Mouse (Mus musculus) CH12.LX (cell line): Measurements from ENCODE around the gene Lef1. TPM values are rescaled to one million over a fixed set of nuclear protein-coding genes. Genes with fewer than 3 reads are reported as not detected.

Experiments used
- DNase-seq: peaks from one replicate; pipeline ENCODE4 v3.0.0-alpha.2; 2013; ENCODE audit errors: extremely low read depth
- H3K27ac ChIP-seq: 2 replicates; pipeline ENCODE4 v1.5.1; 2012; ENCODE audit warnings: low read depth, mild to moderate bottlenecking, control low read depth, moderate library complexity; ENCODE audit not compliant: insufficient read depth
- H3K27me3 ChIP-seq: replicated peaks from 2 replicates; pipeline ENCODE3; 2012; ENCODE audit warnings: inconsistent platforms
- H3K36me3 ChIP-seq, 2 experiments: replicated peaks in 1 of 2; 2 replicates each; pipeline versions ENCODE3 to v1.6.1; 2012; ENCODE audit warnings: inconsistent platforms in 1 of 2, low read length in 1 of 2, mild to moderate bottlenecking in 1 of 2, mixed read lengths in 1 of 2, moderate library complexity in 1 of 2; ENCODE audit not compliant: control insufficient read depth in 1 of 2, insufficient read depth in 1 of 2
- H3K4me1 ChIP-seq, 2 experiments: 2 replicates each; pipeline ENCODE4 v1.6.1; 2012; ENCODE audit warnings: inconsistent platforms in 1 of 2, moderate library complexity in 1 of 2; ENCODE audit not compliant: insufficient read depth in 2 of 2, control insufficient read depth in 1 of 2
- H3K4me2 ChIP-seq: 2 replicates; pipeline ENCODE4 v1.6.1; 2012; ENCODE audit warnings: low read depth, mild to moderate bottlenecking, control low read depth; ENCODE audit not compliant: poor library complexity, insufficient read depth, severe bottlenecking
- H3K4me3 ChIP-seq, 3 experiments: fragments of 150-350 bp in 1 of 3; sonication (generic) in 1 of 3; replicated peaks in 1 of 3; 2 replicates each; pipeline versions ENCODE3 to v1.5.1; 2011 to 2012; ENCODE audit warnings: low read depth in 2 of 3, low read length in 2 of 3, mild to moderate bottlenecking in 2 of 3, moderate library complexity in 2 of 3, control low read depth in 1 of 3, improper control_type of control experiment in 1 of 3, inconsistent platforms in 1 of 3, mixed read lengths in 1 of 3; ENCODE audit not compliant: poor library complexity in 1 of 3
- H3K79me2 ChIP-seq: replicated peaks from 2 replicates; pipeline ENCODE4 v1.6.1; 2012; ENCODE audit warnings: mild to moderate bottlenecking, moderate library complexity; ENCODE audit not compliant: control insufficient read depth, poor library complexity, insufficient read depth, severe bottlenecking; ENCODE audit errors: extremely low read depth
- H3K9ac ChIP-seq: 2 replicates; pipeline ENCODE4 v1.6.1; 2012; ENCODE audit warnings: low read depth, mild to moderate bottlenecking, control low read depth, moderate library complexity; ENCODE audit not compliant: insufficient read depth
- H3K9me3 ChIP-seq: replicated peaks from 2 replicates; pipeline ENCODE3; 2012; ENCODE audit warnings: low read length, inconsistent platforms, mixed read lengths
- BHLHE40 ChIP-seq: IDR thresholded peaks from 2 replicates; pipeline ENCODE4 v1.6.1; 2011; ENCODE audit warnings: mild to moderate bottlenecking, low read depth, low read length, improper control_type of control experiment
- CTCF ChIP-seq, 2 experiments: IDR thresholded peaks in 1 of 2; conservative IDR thresholded peaks in 1 of 2; 2 replicates each; pipeline ENCODE4 v1.5.1; 2011 to 2012; ENCODE audit warnings: low read depth in 2 of 2, low read length in 2 of 2, improper control_type of control experiment in 1 of 2, inconsistent platforms in 1 of 2, mild to moderate bottlenecking in 1 of 2, moderate library complexity in 1 of 2
- ELF1 ChIP-seq: IDR thresholded peaks from 2 replicates; pipeline ENCODE4 v1.6.1; 2014; ENCODE audit warnings: low read depth, mild to moderate bottlenecking, inconsistent platforms, low read length, improper control_type of control experiment
- HCFC1 ChIP-seq: IDR thresholded peaks from 2 replicates; pipeline ENCODE4 v1.6.1; 2012; ENCODE audit warnings: low read depth, mild to moderate bottlenecking, inconsistent platforms, low read length, improper control_type of control experiment
- IRF4 ChIP-seq: IDR thresholded peaks from 2 replicates; pipeline ENCODE4 v1.6.1; 2014; ENCODE audit warnings: low read depth, mild to moderate bottlenecking, inconsistent platforms, low read length, improper control_type of control experiment
- JUN ChIP-seq: IDR thresholded peaks from 2 replicates; pipeline ENCODE4 v1.6.1; 2011; ENCODE audit warnings: low read depth, mild to moderate bottlenecking, low read length, improper control_type of control experiment, moderate library complexity; ENCODE audit not compliant: insufficient read depth
- JUND ChIP-seq: conservative IDR thresholded peaks from 2 replicates; pipeline ENCODE4 v1.6.1; 2011; ENCODE audit warnings: low read depth, low read length, improper control_type of control experiment
- KAT2A ChIP-seq: IDR thresholded peaks from 2 replicates; pipeline ENCODE4 v1.6.1; 2012; ENCODE audit warnings: low read length, improper control_type of control experiment, inconsistent platforms; ENCODE audit not compliant: insufficient replicate concordance
- MAFK ChIP-seq: IDR thresholded peaks from 2 replicates; pipeline ENCODE4 v1.6.1; 2011; ENCODE audit warnings: low read length, improper control_type of control experiment; ENCODE audit not compliant: insufficient replicate concordance
- MEF2A ChIP-seq: IDR thresholded peaks from 2 replicates; pipeline ENCODE4 v1.6.1; 2014; ENCODE audit warnings: low read depth, mild to moderate bottlenecking, inconsistent platforms, low read length, improper control_type of control experiment, borderline replicate concordance
- MYC ChIP-seq: IDR thresholded peaks from 2 replicates; pipeline ENCODE4 v1.6.1; 2011; ENCODE audit warnings: low read depth, mild to moderate bottlenecking, improper control_type of control experiment, low read length
- NRF1 ChIP-seq: IDR thresholded peaks from 2 replicates; pipeline ENCODE4 v1.6.1; 2014; ENCODE audit warnings: low read depth, mild to moderate bottlenecking, inconsistent platforms, low read length, improper control_type of control experiment, moderate library complexity
- PAX5 ChIP-seq: IDR thresholded peaks from 2 replicates; pipeline ENCODE4 v1.6.1; 2012; ENCODE audit warnings: low read length, inconsistent platforms, mixed read lengths
- POLR2A ChIP-seq: IDR thresholded peaks from 2 replicates; pipeline ENCODE4 v1.6.1; 2011; ENCODE audit warnings: low read depth, mild to moderate bottlenecking, improper control_type of control experiment, low read length
- POLR2AphosphoS2 ChIP-seq: IDR thresholded peaks from 2 replicates; pipeline ENCODE4 v1.6.1; 2011; ENCODE audit warnings: low read depth, low read length, improper control_type of control experiment
- RAD21 ChIP-seq: IDR thresholded peaks from 2 replicates; pipeline ENCODE4 v1.6.1; 2011; ENCODE audit warnings: low read depth, mild to moderate bottlenecking, low read length, improper control_type of control experiment, moderate library complexity
- SMC3 ChIP-seq: IDR thresholded peaks from 2 replicates; pipeline ENCODE4 v1.6.1; 2011; ENCODE audit warnings: low read depth, low read length, improper control_type of control experiment
- TBP ChIP-seq: conservative IDR thresholded peaks from 2 replicates; pipeline ENCODE4 v1.6.1; 2011; ENCODE audit warnings: low read depth, low read length, improper control_type of control experiment
- TCF12 ChIP-seq: IDR thresholded peaks from 2 replicates; pipeline ENCODE4 v1.6.1; 2014; ENCODE audit warnings: low read depth, mild to moderate bottlenecking, inconsistent platforms, low read length, improper control_type of control experiment
- UBTF ChIP-seq: IDR thresholded peaks from 2 replicates; pipeline ENCODE4 v1.6.1; 2012; ENCODE audit warnings: low read depth, mild to moderate bottlenecking, inconsistent platforms, low read length, improper control_type of control experiment, moderate library complexity
- USF1 ChIP-seq: IDR thresholded peaks from 2 replicates; pipeline ENCODE4 v1.6.1; 2014; ENCODE audit warnings: low read depth, mild to moderate bottlenecking, inconsistent platforms, low read length, improper control_type of control experiment
- USF2 ChIP-seq: conservative IDR thresholded peaks from 2 replicates; pipeline ENCODE4 v1.6.1; 2011; ENCODE audit warnings: low read depth, low read length, improper control_type of control experiment
- ZC3H11A ChIP-seq: IDR thresholded peaks from 2 replicates; pipeline ENCODE4 v1.6.1; 2012; ENCODE audit warnings: low read depth, mild to moderate bottlenecking, inconsistent platforms, low read length, improper control_type of control experiment
- dilution Hi-C: fragments of 300-500 bp; cut with MboI; formaldehyde crosslinking; loops from 2 replicates; pipeline ENCODE4 v1.14.3; 2020; ENCODE audit warnings: low sequenced_read_pairs; ENCODE audit not compliant: extremely low pct_unique_long_range_greater_than_20kb, extremely low pct_ligation_motif_present
- in situ Hi-C: fragments of 300-500 bp; cut with MboI; formaldehyde crosslinking; loops from 3 replicates; pipeline ENCODE4 v1.14.3; 2019; ENCODE audit warnings: low sequenced_read_pairs, low pct_ligation_motif_present, low pct_unique_long_range_greater_than_20kb, mixed read lengths
- polyA plus RNA-seq: library from polyadenylated mRNA; unstranded; fragments of >175 nt; gene quantifications from 2 replicates; pipeline ENCODE4 v1.2.1, GENCODE M21; 2012; ENCODE audit warnings: low read depth; ENCODE audit not compliant: insufficient read length
- total RNA-seq, 2 experiments: library from RNA; depleted of rRNA; stranded (reverse); fragments of 300-350 nt in 1 of 2; fragments of >200 nt in 1 of 2; gene quantifications; 2 replicates each; pipeline ENCODE4 v1.2.3; 2012 to 2014

Lef1 gene
- total and polyA plus RNA-seq, 3 experiments, result 1.8 to 14.5 (median 4.4) TPM

DNA sequence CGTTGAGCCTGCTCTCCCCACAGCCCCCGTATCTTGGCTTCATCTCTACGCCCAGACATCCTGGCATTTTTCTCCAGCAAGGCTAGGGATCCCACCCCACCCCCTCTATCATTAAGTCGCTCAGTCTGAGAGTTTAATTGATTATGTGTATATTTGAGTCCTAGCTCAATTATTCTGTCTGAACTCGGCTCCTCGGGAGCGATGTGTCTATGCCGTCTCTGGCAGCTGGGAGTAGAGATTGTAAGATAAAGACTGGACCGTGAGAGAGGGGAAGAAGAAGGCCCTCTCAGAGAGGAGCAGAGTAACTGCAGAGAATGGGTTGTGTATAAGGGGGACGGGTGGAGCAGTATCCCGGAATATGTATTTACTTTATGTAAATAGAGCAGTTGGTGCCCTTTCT, 80.0 kb downstream of the Lef1 start:
- in situ Hi-C loops (no loop called here), dilution Hi-C loops (no loop called here)
- Histone ChIP-seq H3K9me3 (no peaks in the 10 kb centered on the region), H3K79me2 (no peaks in the 10 kb centered on the region; the same call in 1 of the 2 replicates), H3K9ac (no peak overlapping the region), H3K4me3 (no peak overlapping the region), H3K4me1 (no peaks in the 10 kb centered on the region), H3K27ac (no peak overlapping the region), H3K36me3 (peaks cover 19 to 43% of the 10 kb centered on the region in 2 experiments), H3K4me2 (no peak overlapping the region), H3K27me3 (no peaks in the 10 kb centered on the region)
- TF ChIP-seq POLR2AphosphoS2 (no peak), MYC (no peak), UBTF (no peak), CTCF (conservative IDR thresholded peaks at IDR 0.05 in 1 of 2, IDR thresholded peaks at IDR 0.05 in 1 of 2; ENCODE audit: low read depth in 2 of 2, low read length in 2 of 2) (no peak), USF2 (no peak), HCFC1 (no peak), TCF12 (no peak), POLR2A (no peak), NRF1 (no peak), USF1 (no peak), ZC3H11A (no peak), IRF4 (no peak), JUN (no peak), TBP (no peak), MEF2A (no peak), MAFK (no peak), RAD21 (no peak), KAT2A (no peak), ELF1 (no peak), BHLHE40 (no peak)
- DNase-seq, result no peak

DNA sequence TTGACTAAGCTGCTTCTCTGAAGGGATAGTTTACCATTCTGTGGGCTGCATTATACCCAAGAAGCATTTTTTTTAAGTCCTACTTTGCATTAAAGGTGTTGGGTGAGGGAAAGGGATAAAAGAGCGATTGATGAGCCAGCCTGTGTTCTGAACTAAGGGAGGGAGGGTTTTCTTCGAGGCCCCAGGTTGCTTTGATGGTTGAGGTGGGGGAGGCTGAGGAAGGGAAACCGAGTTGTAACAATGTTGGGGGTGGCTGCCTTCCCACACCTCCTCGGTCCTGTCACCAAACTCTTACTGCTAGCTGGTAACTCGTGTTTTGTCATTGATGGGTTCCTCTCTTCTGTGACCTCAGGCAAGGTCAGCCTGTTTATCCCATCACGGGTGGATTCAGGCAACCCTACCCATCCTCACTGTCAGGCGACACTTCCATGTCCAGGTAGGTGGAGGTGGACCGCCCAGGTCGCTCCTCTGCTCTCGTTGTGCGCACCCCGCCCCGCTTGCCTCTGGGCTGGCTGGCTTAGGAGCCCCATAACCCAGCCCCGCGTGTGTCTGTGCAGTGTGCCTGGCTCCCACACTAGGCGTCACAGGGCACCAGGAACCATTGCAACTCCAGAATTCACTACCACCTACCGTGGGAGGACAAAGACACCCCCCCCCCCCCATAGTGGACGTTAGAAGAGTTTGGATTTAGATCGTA, 80.5 kb downstream of the Lef1 start:
- H3K9me3 ChIP-seq, result no peaks in the 10 kb centered on the region
- H3K9ac ChIP-seq, result no peak overlapping the region
- TF ChIP-seq PAX5 (no peak), MEF2A (no peak), USF2 (no peak), ZC3H11A (no peak), CTCF (conservative IDR thresholded peaks at IDR 0.05 in 1 of 2, IDR thresholded peaks at IDR 0.05 in 1 of 2; ENCODE audit: low read depth in 2 of 2, low read length in 2 of 2) (no peak), JUN (no peak), USF1 (no peak), UBTF (no peak), JUND (no peak), SMC3 (no peak)
- H3K4me2 ChIP-seq, result no peak overlapping the region
- in situ Hi-C loops, result no loop called here
- H3K4me1 ChIP-seq, result no peaks in the 10 kb centered on the region
- H3K27ac ChIP-seq, result no peak overlapping the region
- dilution Hi-C loops, result no loop called here
- no peaks in the 10 kb centered on the region for H3K27me3 ChIP-seq
- H3K79me2 ChIP-seq, result no peaks in the 10 kb centered on the region; the same call in 1 of the 2 replicates
- peaks cover 19 to 46% of the 10 kb centered on the region in 2 experiments for H3K36me3 ChIP-seq
- no peak for DNase-seq
- H3K4me3 ChIP-seq, result no peak overlapping the region
